Mouse (Mus musculus) thymus, adult 18-20 months (tissue): ENCODE data around the gene Dscaml1.
"Not testable (repeated sequence)": the region's sequence is repeated elsewhere in the genome, so short reads cannot be mapped to it uniquely, and the experiment has no call there.

Source experiments
- DNase-seq, 2 experiments: peaks; one replicate each; pipeline ENCODE4 v3.0.0; 2022; ENCODE audit warnings: mixed read lengths in 2 of 2

Dscaml1 gene

DNA sequence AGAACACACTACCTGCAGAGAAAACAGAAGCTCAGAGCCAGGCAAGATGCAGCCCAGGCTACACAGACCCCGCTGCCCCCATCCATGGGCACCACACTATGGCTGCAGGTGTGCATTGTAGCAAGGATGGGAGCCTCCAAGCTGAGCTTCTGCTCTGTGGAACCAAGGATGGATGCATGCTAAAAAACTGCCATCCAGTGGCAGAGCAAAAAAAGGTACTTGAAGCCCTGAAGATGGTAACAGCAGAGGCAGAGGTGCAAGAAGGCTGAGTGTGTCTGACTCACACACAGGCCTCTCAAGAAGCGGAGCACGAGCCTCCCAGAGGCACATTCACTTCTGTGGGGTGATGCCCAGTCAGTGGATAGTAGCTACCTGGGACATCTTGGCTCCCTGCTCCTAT, 276.8 kb downstream of the Dscaml1 start:
- no peak for DNase-seq

DNA sequence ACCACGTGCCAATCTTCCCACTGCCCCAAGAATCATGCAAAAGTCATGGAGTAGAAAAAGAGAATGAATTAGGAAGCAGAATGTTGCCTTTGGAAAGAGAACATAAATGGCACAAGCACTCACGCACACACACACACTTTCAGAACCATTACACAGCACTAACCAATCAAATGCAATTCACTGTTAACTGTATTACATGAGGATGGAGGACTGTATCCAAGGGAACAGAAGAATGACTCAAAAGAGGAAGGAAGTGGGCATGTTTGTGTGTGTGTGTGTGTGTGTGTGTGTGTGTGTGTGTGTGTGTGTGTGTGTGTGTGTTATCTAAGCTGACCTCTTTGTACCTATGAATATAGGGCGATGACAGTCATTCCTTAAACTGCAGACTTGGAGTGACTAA, 278.0 kb downstream of the Dscaml1 start:
- no peak for DNase-seq

DNA sequence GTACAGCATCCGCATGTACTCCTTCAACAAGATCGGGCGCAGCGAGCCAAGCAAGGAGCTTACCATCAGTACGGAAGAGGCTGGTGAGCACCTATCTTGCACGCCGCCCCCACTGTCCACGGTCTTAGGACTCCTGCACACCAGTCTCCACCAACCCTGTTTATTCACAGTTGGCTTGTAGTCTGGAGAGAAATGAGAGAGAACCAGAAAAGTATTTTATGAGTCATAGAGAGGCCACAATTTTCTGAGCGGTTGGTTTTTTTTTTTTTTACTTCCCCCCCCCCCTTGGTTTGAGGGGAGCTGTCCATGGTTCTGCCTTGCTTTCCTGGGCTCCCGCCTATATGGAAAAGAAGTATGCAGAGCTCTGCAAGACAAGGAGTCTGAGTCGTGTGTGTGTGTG, 283.9 kb downstream of the Dscaml1 start:
- DNase-seq: no peak

DNA sequence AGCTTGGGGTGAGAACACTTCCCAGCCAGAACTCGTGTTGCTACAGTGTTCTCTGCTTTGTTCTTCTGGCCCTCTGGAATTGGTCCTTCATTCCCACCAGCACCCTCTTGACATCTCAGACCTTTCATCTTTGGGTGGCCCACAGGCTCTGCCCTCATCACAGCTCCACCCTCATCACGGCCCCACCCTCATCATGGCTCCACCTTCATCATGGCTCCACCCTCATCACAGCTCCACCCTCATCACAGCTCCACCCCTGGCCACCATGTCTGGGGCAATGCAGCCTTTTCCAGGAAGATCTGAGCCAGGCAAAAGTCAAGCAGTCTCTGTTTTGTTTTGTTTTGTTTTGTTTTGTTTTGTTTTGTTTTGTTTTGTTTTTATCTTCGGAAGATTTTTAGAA, 289.0 kb downstream of the Dscaml1 start:
- no peak for DNase-seq

DNA sequence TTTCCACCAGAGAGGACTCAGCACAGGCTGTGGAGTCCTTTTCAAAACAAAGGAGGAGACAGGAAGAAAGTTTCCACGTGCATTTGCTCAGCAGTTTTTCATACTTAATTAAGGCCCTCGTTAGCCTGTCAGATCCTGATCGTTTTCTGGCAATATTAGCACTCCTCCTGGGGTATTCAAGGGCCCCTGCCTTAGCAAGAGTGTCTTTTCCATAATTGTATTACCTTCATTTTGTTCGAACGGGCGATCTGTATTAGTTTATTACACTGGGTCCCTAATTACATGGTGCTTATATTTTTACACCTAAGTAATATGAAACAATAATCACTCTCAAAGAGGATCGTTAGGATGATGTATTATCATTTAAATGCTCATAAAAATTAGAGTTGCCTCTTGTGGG, 293.6 kb downstream of the Dscaml1 start:
- DNase-seq: no peak

DNA sequence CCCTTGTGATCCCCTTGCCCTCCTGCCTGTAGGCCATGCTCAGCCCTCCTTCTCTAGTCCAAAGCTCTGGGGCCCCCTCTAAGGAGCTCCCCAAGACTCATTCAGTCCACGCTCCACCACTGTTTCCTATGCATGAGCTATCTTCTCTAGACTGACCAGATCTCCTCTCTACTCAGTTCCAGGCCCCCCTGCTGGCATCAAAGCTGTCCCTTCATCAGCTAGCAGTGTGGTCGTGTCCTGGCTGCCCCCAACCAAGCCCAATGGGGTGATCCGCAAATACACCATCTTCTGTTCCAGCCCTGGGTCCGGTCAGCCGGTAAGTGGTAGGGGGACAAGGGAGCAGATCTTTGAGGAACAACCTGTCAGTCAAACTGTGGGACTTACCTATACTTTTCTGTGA, 305.4 kb downstream of the Dscaml1 start:
- no peak for DNase-seq

DNA sequence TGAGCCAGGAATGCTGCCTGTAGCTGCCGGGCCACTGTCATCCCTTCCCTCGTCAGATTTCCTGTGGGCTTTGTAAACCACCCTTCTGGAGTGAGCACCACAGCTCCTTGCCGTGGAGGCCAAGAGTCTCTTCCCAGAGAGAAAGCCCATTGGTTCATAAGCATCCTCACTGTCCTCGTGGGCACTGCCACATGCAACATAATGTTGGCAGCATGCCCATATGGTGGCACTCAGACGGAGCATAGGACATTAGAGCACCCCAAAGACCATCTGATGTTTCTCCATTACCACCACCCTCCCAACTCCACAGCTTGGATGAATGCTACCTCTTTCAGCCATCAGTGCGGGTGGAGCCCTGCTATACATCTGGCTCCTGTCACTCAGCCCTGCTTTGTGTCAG, 306.8 kb downstream of the Dscaml1 start:
- DNase-seq: no peak

DNA sequence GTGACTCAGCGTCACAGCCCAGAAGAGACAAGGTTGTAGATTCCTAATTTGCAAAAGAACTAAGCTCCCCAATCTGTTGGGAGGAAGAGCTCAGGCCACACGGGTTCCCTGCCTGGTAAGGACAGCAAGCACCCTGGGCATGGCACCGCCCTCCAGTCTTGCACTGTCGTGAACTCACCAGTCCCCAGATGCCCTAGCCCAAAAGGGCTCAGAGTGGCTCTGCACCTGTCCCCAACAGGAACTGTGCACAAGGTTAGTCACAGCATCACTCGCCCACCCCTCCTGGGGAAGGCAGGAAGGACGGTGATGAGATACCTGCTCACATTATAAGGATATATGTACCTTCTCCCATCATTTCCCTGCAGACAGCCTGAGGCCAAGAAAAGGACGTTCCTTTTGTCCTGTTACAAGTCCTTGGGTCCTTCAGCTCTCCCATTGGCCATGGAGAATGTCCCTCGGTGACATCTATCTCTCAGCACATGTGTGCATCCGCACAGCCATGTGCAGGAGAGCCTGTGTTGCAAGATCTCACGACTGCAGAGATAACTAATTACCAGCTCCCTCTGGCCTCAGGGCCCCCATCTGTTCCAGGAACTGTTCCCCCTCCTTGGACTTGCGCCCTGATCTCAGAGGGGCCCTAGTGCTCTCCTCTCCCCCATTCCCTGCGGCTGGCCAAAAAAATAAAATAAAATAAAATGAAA, 312.7 kb downstream of the Dscaml1 start:
- DNase-seq: no peak

DNA sequence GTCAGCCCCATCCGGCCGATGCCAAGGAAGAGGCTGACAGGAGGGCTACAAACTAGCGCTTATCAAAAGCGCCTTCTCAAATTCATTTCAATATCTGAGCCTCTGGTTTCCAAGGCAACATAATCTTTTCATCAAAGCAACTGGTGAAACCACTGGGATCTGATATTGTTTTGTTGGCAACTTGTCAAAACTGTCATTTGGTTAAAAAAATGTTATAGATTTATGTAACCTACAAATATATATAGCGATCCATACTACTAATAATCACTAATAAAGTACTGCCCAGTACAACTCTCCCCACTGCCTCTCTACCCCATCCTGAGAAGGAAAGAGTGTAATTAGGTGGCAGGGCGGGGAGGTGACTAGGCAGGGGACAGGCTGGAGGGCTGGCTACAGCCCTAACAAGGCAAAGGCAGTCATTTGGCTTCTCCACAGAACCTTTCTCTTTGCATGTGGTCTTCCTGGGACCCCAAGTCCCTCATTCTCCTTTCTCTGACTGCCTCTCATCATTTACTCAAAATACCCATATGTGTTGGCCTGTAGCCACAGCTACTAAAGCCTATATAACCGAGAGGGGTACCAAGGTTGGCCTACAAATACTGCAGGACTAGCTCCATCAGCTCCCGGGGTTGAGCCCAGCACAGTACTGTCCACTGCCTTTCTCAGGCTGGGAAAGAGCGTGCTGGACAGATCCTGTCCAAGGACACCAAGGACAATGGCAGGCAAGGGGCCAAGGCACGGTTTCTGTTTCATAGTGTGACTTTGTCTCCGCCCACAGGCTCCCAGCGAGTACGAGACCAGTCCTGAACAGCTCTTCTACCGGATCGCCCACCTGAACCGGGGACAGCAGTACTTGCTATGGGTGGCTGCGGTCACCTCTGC, 313.5 kb downstream of the Dscaml1 start:
- DNase-seq: no peak

DNA sequence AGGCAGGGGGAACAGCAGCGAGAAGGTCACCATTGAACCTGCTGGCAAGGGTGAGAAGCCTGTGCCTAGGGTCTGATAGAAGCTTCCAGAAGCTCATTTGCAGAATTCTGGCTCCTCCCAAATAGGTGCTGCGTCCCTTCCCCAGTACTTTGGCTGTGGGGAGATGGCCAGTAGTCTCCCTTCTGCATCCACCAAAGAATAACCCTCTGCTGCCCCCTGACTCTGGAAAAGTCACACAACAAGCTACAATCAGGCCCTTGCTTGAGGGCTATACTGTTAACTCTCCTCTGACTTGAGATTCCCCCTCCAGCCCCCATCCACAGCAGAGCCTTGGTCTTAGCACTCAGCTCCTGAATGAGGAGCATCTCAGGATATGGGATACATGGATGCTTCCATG, 314.2 kb downstream of the Dscaml1 start:
- DNase-seq: no peak

DNA sequence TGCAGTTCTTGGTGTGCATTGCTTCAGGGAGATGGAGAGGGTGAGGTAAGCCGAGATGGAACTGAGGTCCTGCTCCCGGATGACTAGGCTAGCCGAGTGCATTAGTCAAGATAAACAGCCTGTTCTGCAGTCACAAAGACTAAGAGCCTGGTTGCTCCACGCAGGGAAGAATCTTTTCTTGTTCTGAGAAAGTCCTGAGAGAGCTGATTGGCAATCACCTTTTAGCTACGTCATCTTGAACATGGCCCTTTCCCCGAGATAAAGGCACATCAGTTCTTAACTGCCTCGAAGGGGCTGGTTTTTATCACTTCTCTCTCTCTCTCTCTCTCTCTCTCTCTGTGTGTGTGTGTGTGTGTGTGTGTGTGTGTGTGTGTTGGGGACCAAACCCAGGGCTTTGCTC, 319.0 kb downstream of the Dscaml1 start:
- DNase-seq: no peak

DNA sequence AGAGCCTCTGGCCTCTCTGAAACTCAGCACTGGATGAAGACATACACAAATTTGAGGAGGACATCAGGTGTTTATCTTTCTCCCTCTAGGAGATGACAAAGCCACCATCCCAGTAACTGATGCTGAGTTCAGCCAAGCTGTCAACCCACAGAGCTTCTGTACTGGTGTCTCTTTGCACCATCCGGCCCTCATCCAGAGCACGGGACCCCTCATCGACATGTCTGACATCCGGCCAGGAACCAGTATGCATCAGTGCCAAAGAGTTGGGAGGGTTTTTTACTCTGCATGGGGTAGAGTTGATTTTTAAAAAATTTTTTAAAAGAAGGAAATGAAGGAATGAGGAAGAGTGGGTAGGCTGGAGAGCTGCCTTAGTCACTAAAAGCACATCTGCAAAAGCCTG, 323.5 kb downstream of the Dscaml1 start:
- DNase-seq: no peak

DNA sequence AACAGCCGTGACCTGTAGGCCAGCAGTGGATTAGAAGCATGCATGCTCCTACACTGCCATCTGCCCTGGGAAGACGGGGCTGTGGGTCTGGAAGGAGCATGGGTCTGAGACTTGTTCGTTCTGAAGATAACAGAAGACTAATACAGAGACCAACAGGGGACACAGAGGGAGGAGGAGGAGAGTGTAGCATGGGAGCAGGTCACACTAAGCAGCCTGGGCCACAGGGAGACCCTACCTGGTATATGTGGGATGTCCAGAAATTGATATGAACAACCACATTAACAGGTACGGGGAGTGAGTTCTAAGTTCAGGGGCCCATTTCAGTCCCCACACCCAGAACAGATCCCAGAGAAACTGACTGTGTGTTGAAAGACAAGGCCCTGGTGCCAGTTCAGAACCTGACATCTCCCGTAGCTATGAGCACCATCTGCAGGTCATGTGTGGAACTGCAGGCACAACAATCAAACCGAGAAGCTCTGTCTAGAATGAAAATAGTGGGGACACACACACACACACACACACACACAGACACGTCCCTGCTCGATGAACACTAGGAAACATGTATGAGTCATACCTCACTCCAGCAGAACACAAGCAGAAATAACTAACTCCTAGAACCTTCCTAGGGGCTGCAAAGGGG, 328.1 kb downstream of the Dscaml1 start:
- no peak for DNase-seq

DNA sequence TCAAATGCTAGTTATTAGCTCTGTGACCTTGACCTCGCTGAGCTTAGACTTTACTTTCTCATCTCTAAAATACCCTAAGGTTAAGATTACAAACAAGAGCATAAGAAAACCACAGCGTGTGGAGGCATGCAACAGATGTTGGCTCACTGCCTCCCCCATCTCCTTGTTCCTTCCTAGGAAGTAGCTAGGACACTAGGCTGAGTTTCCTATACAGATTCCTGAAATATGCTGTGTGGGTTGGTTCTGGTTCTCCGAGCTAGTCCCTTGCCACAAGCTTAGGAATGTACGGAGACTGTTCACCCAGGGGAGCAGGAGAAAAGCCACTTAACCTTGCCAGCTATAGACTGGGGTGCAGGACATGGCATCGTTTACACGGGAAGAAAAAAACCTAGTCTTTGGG, 339.8 kb downstream of the Dscaml1 start:
- DNase-seq: no peak

DNA sequence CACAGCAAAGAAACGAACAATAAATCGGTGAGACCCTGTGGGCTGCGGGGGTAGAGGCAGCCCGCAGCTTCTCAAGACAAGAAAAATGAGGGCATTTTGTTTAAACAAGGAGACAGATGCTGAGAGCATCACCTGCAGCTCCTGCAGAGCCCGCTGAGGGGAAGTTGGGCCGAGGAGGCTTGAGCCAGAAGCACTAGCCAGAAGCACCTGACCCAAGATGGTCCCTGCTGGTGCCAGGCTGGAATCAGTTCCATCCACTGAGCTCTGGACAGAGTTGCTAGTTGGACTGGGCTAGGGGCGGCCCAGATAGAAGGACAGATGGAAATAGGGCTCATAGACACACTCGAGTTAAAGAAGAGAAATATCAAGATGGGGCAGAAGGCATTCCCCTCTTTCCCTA, 340.7 kb downstream of the Dscaml1 start:
- DNase-seq: no peak

DNA sequence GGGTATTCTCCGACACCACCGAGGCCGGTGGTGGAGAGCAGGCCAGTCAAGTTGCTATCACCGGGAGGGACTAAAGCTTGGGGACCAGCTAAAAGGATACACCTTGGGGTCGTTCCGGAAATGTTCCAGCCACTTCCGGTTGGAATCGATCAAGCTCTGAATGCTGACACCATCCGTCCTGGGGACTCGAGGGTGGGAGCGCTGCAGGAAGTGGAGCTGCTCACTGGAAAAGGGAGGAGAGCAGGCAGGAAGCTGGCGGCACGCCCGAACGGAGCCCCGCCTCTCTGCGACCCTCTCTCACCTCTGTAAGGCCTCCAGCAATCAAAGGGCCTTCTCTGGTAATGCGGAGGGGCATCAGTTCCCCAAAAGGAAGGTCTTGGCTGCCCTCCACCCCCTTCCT, 342.0 kb downstream of the Dscaml1 start:
- no peak for DNase-seq

DNA sequence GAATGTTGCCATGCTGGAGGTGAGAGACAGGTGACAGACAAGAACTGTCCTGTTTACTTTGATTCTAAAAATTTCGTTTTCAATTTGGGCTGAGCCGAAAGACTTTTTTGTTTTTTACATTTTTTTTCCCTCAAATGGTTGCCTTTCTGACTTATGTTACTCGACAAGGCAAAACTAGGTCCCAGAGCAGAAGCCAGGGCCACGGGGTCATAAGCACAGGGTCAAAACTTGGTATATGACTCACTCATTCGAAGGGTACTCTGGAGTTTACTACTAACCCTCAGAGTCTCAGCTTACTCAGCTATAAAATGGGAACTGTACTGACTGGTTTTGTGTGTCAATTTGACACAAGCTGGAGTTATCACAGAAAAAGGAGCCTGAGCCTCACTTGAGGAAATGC, 343.2 kb downstream of the Dscaml1 start:
- DNase-seq: no peak

DNA sequence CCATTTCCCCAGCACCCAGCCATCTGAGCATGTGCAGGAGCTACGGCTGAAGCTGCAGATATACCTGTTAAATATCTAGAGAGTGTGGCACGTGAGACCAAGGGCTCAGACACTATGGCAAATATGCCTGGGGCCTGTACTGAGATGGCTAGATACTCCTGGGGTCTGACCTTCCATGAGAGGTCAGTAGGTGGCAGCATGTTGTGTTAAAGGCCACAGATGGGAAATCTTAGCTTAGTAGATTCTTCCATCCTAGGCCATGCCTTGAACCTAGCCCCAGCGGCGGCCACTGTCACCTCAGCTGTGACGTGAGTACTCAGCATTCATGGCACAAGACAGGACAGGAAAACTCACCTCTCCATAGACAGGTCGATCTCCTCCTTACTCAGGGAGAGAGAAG, 347.7 kb downstream of the Dscaml1 start:
- DNase-seq: no peak

DNA sequence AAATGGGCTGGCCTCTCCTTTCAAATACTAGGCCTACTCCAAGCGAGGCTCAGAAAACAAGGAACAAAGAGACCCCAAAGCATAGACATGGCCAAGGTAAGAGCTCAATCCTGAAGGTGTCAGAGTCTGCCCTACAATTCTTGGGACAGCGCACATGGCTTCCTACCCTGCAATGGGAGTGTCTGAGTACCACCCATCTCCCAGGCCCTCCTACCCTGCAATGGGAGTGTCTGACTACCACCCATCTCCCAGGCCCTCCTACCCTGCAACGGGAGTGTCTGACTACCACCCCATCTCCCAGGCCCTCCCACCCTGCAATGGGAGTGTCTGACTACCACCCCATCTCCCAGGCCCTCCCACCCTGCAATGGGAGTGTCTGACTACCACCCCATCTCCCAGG, 349.7 kb downstream of the Dscaml1 start:
- not testable (repeated sequence) for DNase-seq

DNA sequence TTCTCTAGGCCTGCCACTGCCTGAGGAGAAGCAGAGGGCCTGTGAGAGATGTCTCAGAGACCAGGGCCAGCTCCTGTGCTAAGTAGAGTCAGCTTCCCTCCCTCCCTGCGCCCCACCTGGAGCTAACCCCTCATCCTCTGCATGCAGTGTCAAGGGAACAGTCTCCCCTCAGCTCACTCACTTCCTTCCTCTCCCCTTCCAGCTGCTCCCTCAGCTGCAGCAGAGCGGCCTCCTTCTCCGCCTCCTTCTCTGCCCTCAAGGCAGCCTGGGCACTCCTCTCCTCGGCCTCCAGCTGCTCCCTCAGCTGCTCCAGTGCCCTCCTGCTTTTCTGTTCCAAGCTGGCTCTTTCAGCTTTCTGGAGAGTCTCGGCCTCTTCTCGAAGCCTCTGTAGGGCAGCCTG, 352.8 kb downstream of the Dscaml1 start:
- DNase-seq: no peak

DNA sequence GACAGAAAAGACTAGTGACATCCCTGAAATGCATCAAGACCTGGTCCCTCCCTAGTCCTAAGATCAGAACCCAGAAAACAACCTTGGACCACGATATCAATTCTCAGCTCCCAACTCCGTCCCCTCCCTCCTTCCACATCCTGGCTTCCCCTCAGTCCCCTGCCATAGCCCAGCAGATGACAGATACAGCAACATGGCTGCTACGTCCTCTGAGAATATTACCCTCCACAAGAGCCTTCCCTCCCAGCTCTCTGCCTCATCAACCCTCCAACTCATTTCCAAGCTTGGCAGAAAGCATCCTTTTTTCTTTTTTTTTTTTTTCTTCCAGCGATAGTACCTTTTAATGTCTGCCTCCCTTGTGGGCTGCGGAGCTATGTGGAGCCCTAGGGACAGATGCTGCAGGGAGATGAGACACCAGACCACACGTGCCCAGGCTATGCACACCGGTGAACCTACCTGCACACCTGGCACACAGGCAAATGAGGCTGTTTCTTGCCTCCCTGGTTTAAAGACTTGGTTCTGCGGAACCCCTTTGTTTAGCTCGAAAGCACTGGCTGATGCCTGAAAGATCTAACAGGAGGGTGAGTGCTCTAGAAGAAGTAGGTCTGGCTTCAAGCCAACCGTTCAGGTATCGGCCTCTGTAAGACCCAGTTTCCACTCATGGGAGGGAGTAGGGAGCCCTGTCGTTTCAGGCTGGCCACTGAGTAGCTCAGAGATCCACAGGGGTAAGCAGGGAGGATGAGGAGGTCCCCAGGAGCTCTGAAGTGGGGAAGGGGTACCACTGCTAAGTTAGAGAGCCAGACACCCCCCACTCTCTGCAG, 357.0 kb downstream of the Dscaml1 start:
- DNase-seq: no peak

DNA sequence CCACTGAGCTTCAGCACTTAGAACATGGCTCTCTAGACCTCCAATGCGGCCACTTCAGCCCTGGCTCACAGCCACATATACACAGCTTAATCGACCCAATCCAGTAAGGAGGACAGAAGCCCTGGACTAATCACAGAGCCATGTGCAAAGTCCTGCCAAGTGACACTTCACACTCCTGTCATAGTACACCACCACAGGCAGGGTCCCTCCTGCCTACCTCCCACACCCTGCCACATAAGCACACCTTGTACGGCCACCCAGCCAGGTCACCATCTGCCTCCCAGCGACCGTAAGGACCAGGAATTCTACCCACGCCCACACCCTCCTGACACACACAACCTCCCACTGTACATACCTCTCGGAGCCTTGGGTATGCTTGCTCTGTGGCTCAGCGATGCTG, 360.6 kb downstream of the Dscaml1 start:
- no peak for DNase-seq

DNA sequence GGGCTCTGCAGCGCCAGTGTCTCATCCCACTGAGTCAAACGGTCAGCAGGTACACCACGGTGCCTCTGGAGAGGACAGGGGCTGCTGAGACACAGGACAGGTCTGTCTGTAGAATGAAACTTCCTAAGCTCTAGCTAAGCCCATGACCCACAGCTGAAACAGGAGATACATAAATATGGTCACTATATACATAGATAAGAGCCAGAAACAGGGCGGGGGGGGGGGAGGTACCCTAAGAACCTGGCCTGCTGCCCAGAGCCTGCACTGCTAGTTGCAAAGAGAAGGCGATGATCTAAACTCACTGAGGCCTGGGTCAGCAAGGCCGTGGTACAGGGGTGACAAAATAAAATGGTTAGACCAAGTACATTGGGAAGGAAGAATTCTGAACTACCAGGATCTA, 361.1 kb downstream of the Dscaml1 start:
- no peak for DNase-seq
